Mouse (Mus musculus) gastrocnemius, postnatal 10 days (tissue): ENCODE data around the gene Gm38392. TPM values are rescaled to one million over a fixed set of nuclear protein-coding genes. Genes with fewer than 3 reads are reported as not detected.

Source experiments
- DNase-seq: peaks from one replicate; pipeline ENCODE4 v3.0.0; 2021; ENCODE audit warnings: mixed read lengths
- total RNA-seq, 2 experiments: library from RNA; stranded (reverse); gene quantifications; 2 replicates each; pipeline ENCODE4 v1.2.3; 2021

Gm38392 gene
- total RNA-seq, 2 experiments from 2014 or later: 0.47 to 0.72 TPM

- DNase-seq: no peak
Observed at GRCm38 (mm10) chr3:88215553-88216004, 71.4 kb downstream of the Gm38392 start.

GRCm38 (mm10) chr3:88214971-88215552 is 71.9 kb downstream of the Gm38392 start:
- peak; percentile 21 for DNase-seq

- DNase-seq: no peak
Observed at GRCm38 (mm10) chr3:88214197-88214938, 72.6 kb downstream of the Gm38392 start.

- no peak for DNase-seq
Observed at GRCm38 (mm10) chr3:88213019-88213418, 74.0 kb downstream of the Gm38392 start.

GRCm38 (mm10) chr3:88212356-88212755 is 74.7 kb downstream of the Gm38392 start:
- no peak for DNase-seq

GRCm38 (mm10) chr3:88210918-88211317 is 76.1 kb downstream of the Gm38392 start:
- no peak for DNase-seq

DNA sequence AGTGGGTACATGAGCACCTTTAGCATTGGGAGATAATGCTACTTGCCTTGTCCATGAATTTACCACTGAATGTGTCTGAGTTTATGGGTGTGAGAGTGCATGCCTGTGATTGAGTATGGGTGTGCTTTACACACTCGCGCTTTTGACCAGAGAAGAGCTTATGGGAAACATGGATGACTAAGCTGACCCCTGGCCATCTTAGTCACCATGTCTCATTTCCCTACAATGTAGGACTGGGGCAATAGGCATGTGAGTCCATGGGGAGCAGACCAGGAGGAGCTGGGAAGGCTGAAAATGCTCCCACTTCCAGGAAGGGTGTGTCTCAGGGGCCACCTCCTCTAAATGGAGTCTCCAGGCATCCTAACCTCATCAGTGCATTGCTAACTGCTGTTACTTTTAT is 76.9 kb downstream of the Gm38392 start:
- no peak for DNase-seq

- DNase-seq: no peak
Observed at GRCm38 (mm10) chr3:88209306-88209705, 77.7 kb downstream of the Gm38392 start.

DNA sequence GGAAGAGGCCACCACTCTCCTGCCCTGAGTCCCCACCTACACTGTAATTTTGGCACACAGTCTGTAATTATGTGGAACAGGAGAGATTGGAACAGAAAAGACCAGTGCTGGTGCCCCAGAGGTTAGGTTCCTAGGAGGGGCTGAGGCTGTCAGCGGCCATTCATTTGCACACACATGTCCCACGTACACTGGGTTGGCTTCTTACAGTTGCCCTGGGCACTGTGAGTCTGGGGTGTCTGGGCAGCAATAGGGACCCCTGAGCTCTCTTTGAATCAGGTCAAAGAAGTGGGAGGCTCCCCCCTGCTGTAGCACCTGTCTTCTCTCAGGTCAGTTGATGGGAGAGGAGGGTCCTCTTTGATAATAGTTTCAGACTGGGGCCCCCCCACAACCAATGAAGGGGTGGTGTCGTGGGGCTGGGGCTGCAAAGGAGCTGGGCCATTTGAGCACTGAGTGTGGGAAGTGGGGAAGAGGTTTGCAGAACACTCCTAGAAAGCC is 78.7 kb downstream of the Gm38392 start:
- DNase-seq: no peak

- no peak for DNase-seq
Observed at GRCm38 (mm10) chr3:88207451-88208100, 79.4 kb downstream of the Gm38392 start.

DNA sequence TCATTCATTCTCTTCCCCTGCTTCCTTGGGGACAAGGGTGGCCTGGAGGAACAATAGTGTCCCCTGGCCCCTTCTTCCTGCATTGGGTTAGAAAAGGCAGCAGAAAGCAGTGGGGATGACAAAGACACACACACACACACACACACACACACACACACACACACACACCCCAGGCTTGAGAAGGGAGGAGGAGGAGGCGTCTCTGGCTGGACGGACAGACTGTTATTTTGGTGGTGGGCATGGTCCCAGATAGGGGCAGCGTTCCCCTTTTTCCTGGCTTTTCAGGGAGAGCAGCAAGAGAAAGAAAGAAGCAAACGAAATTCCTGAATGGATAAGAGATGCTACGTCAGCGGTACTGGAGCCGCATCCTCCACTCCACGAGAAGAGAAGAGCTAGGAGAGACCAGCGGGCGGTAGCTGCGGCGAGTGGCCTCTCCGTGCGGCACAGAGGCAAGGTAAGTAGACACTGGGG is 80.1 kb downstream of the Gm38392 start:
- no peak for DNase-seq

DNA sequence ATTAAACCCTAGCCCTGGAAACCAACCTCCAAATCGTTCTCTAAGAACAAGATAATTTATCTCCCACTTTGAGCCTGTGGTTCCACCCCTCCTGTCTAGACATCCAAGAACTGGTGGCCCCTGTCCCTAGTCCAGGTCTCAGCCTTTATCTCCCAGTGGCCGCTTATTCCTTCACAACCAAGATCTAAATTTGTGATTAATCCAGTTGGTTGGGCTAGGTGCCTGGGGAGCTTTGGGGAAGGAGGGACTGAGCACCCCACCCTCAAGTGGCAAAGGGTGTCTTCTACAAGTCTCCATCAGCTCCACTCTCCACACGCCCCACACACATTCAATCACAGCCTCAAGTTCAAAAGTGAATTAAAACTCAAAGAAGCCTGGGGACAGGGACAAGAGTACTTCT is 80.5 kb downstream of the Gm38392 start:
- no peak for DNase-seq

DNA sequence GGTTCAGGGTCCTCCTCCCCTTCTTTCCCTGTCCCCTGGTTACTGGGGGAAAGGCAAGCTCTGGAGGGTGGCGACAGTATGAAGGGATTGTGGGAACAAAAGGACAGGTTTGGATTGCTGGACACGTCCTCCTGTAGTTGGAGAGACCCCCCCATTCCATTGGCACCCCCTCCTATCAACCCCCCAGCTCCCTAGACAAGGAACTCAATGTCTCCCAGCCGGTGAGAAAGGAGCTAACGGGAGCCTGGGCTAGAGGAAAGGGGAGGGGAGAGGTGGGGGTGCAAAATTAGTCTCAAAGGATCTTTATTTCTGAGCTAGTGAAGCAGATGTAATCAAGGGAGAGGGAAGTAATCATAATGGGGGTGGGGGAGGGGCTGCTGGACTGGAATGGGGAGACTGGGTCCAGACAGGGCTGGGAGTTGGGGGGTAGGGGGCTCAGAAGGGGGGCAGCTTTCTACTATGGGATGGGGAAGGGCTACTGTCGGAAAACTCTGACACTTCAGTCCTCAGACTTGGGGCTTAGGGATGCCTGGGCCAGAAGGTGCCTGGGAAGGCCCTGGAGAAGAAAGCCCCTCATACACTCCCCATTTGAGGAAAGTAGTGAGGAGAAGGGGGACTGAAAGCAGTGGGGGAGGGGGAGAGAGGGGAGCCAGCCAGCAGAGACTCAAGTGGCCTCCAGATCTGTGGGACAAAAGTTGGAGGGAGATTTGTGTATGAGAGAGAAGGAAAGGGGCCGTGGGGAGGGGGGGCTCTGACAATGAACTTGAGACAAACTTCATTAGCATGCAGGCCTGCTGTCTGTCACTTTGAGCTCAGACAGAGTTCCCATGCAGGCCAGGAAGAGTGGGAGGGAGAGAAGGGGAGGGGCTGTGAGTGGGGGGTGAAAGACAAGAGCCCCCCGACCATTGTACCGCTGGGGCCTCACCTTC is 81.2 kb downstream of the Gm38392 start:
- no peak for DNase-seq

GRCm38 (mm10) chr3:88205176-88205562 is 81.8 kb downstream of the Gm38392 start:
- no peak for DNase-seq

GRCm38 (mm10) chr3:88204751-88205150 is 82.3 kb downstream of the Gm38392 start:
- no peak for DNase-seq

- DNase-seq: no peak
Observed at GRCm38 (mm10) chr3:88203999-88204700, 82.9 kb downstream of the Gm38392 start.

GRCm38 (mm10) chr3:88203456-88203855 is 83.6 kb downstream of the Gm38392 start:
- DNase-seq: no peak

DNA sequence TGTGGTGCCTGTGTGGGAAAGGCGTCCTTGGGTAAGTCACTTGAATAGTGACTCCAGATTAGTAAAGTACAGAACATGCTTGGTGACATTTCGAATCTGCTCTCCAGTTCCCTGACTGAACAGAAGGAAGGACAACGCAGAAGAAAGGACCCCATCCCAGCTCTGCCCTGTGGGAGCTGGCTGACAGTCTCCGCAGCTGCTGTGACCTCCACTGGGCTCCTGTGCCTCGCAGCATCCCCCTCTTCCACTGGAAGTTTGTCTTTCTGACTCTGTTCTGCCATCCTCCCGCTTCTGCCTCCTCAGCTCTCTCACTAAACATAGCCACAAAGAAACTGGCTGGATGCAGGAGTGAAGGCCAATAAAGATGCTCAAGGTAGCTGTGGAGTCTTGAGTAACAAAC is 84.0 kb downstream of the Gm38392 start:
- no peak for DNase-seq

DNA sequence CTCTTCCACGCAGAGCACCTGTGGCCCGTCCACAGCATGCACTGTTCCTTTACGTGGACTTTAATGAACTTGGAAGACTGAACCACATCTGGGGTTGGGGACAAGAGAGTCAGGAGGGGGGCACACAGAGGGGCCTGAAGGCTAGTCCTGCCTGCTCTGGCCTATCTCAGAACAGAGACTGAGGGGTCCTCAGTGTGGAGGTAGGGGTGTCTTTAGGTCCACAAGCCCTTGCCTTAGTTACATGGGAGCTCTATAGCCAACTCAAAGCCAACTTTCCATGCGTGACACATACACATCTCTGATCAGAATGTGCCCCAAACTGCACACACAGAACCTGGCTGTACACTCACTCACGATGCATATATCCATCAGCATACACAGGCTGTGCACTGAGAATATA is 85.4 kb downstream of the Gm38392 start:
- DNase-seq: no peak

- DNase-seq: no peak
Observed at GRCm38 (mm10) chr3:88200972-88201330, 86.1 kb downstream of the Gm38392 start.

GRCm38 (mm10) chr3:88200161-88200971 is 86.6 kb downstream of the Gm38392 start:
- DNase-seq: no peak
